Mouse (Mus musculus) heart, adult 2 months (tissue): ENCODE results near the gene Btf3.

Experiments used
- EP300 ChIP-seq: fragments of 200-500 bp; IDR thresholded peaks from 2 replicates; pipeline ENCODE4 v1.6.1; 2011; ENCODE audit warnings: low read depth, low read length, control low read depth; ENCODE audit not compliant: insufficient read depth
- POLR2A ChIP-seq: fragments of 200-500 bp; IDR thresholded peaks from 2 replicates; pipeline ENCODE4 v1.6.1; 2011; ENCODE audit warnings: mild to moderate bottlenecking, low read depth, low read length, control low read depth; ENCODE audit not compliant: insufficient read depth

DNA sequence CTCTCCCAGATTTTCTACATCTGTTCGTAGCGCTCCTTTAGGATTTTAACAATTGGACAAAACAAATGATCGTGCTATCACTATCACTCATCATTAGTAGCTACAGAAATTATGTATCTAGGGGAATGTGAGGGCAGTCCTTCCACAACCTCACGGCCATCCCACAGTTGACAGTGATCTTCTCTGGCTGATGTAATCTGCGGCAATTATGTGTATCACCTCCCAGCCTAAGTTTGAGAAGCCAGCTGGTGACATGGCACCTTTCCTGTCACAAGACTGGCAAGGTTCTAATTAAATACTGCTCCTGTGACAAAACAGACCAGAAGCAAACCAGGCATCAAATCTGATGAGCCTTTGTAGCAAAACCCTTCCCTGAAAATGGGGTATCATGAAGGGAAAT lies 8.8 kb downstream of the Btf3 start:
- TF ChIP-seq POLR2A (no peak), EP300 (no peak)
